ENCODE assay signal across 9 mouse cellular contexts in the genomic region with DNA sequence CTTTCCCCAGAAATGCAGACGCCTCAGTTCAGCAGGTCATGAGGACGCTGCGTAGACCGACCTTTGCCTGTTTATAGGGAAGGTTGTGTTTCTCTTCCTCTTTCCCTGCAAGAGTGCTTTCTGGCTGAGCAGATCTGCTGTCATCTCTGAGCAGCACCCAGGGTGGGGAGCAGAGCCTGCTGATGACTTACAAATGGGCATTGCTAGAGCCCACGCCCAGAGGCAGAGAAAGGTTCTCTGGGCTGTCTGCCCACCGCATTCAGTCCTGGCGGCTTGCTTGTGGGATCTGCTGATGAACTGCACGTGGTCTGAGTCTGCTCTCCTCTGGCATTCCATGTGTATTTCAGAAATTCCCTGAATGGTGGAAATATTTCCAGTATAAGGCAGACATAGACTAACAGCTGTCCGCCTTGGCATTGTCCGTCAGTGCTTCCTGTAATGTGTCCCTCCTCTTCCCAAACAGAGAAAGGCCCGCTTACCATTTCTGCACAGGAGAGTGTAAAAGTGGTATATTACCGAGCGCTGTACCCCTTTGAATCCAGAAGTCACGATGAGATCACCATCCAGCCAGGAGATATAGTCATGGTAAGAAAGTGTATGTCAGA.
DNase-seq lines count a peak whose midpoint lies in the region; ATAC-seq lines count a peak whose summit lies in the region.
"Had no signal": no experiment of that assay in that cellular context is flagged by ENCODE, and none has a peak within 500 bp of the region (broad histone marks: within the 10 kb centered on the region; RNA-seq: fewer than 3 reads in every experiment).

No protein-coding gene starts in this region.

- H3K9ac ChIP-seq in forebrain, embryonic 14.5 days (ENCODE audit: low read length), result no peak overlapping the region
- no peak overlapping the region for H3K9ac ChIP-seq in forebrain, embryonic 12.5 days
- no peak overlapping the region for H3K9ac ChIP-seq in limb, embryonic 13.5 days
- H3K9ac ChIP-seq in kidney, embryonic 16.5 days (replicated peaks; ENCODE audit: low read length), result no peak overlapping the region
- H3K9ac ChIP-seq: liver, embryonic 13.5 days had no signal

- 89% methylated on average over 14 of the region's 14 CpGs for WGBS in forebrain, embryonic 14.5 days
- 89% methylated on average over 14 of the region's 14 CpGs for WGBS in forebrain, embryonic 12.5 days
- WGBS in limb, embryonic 13.5 days, result 67% methylated on average over 14 of the region's 14 CpGs
- WGBS in kidney, embryonic 16.5 days, result 74% methylated on average over 14 of the region's 14 CpGs

- ATAC-seq in forebrain, embryonic 14.5 days, result no peak
- ATAC-seq in forebrain, embryonic 12.5 days (ENCODE audit: low FRiP score), result no peak
- peak; percentile 18; the same call in 1 of the 2 replicates for ATAC-seq in limb, embryonic 13.5 days (ENCODE audit: low FRiP score, low read depth)
- no peak for ATAC-seq in kidney, embryonic 16.5 days (ENCODE audit: low FRiP score, low TSS enrichment)

- no peaks in the 10 kb centered on the region for H3K9me3 ChIP-seq in forebrain, embryonic 14.5 days (replicated peaks; ENCODE audit: control insufficient read depth, low read length)
- H3K9me3 ChIP-seq in forebrain, embryonic 12.5 days, result no peaks in the 10 kb centered on the region
- no peaks in the 10 kb centered on the region for H3K9me3 ChIP-seq in limb, embryonic 13.5 days
- H3K9me3 ChIP-seq in kidney, embryonic 16.5 days (ENCODE audit: low read length), result no peaks in the 10 kb centered on the region
- H3K9me3 ChIP-seq: liver, embryonic 13.5 days had no signal

- DNase-seq in forebrain, embryonic 14.5 days (ENCODE audit: low spot score), result peak; percentile 10
- peak; percentile 31 to 33 for DNase-seq in B cell, adult 2 months
- DNase-seq in gastrocnemius, postnatal 14 days, result peak; percentile 79
- DNase-seq in thymus, postnatal 25 days, result no peak
- no peak for DNase-seq in layer of hippocampus, adult 18-20 months (ENCODE audit: low spot score in 2 of 2)
- DNase-seq: liver, embryonic 13.5 days had no signal

- H3K36me3 ChIP-seq in forebrain, embryonic 14.5 days (ENCODE audit: control insufficient read depth, insufficient read depth, low read length), result peaks cover 57% of the 10 kb centered on the region
- peaks cover 62% of the 10 kb centered on the region for H3K36me3 ChIP-seq in forebrain, embryonic 12.5 days (replicated peaks)
- peaks cover 54% of the 10 kb centered on the region for H3K36me3 ChIP-seq in limb, embryonic 13.5 days
- peaks cover 16% of the 10 kb centered on the region; the same call in 1 of the 2 replicates for H3K36me3 ChIP-seq in kidney, embryonic 16.5 days (ENCODE audit: insufficient read depth, low read length)

- no peaks in the 10 kb centered on the region for H3K27me3 ChIP-seq in forebrain, embryonic 14.5 days (replicated peaks; ENCODE audit: control insufficient read depth, insufficient read depth, low read length)
- H3K27me3 ChIP-seq in forebrain, embryonic 12.5 days, result no peaks in the 10 kb centered on the region
- no peaks in the 10 kb centered on the region for H3K27me3 ChIP-seq in limb, embryonic 13.5 days
- no peaks in the 10 kb centered on the region for H3K27me3 ChIP-seq in kidney, embryonic 16.5 days (ENCODE audit: insufficient read depth, low read length)

- H3K27ac ChIP-seq in forebrain, embryonic 14.5 days (ENCODE audit: low read depth, low read length), result no peak overlapping the region
- H3K27ac ChIP-seq in forebrain, embryonic 12.5 days, result no peak overlapping the region
- H3K27ac ChIP-seq in limb, embryonic 13.5 days, result peak overlapping the region; percentile 44; the same call in 1 of the 2 replicates
- H3K27ac ChIP-seq in kidney, embryonic 16.5 days (ENCODE audit: low read length), result no peak overlapping the region

- no peak overlapping the region for H3K4me2 ChIP-seq in forebrain, embryonic 14.5 days (ENCODE audit: low read length)
- H3K4me2 ChIP-seq in forebrain, embryonic 12.5 days, result no peak overlapping the region
- no peak overlapping the region for H3K4me2 ChIP-seq in limb, embryonic 13.5 days (replicated peaks)
- no peak overlapping the region for H3K4me2 ChIP-seq in kidney, embryonic 16.5 days (replicated peaks; ENCODE audit: low read depth, low read length)
- H3K4me2 ChIP-seq: liver, embryonic 13.5 days had no signal

- H3K4me3 ChIP-seq in forebrain, embryonic 14.5 days (ENCODE audit: low read depth, low read length), result no peak overlapping the region
- H3K4me3 ChIP-seq in forebrain, embryonic 12.5 days (replicated peaks), result no peak overlapping the region
- no peak overlapping the region for H3K4me3 ChIP-seq in limb, embryonic 13.5 days
- no peak overlapping the region for H3K4me3 ChIP-seq in kidney, embryonic 16.5 days (ENCODE audit: low read length)
- H3K4me3 ChIP-seq: liver, embryonic 13.5 days had no signal

- intact Hi-C loops in gastrocnemius, postnatal 14 days (cut with DNase I; ENCODE audit: low total_unique reads), result no loop called here

- peaks cover 18% of the 10 kb centered on the region for H3K4me1 ChIP-seq in forebrain, embryonic 14.5 days (ENCODE audit: control insufficient read depth, insufficient read depth, low read length)
- H3K4me1 ChIP-seq in forebrain, embryonic 12.5 days, result peaks cover 19% of the 10 kb centered on the region
- peaks cover 60% of the 10 kb centered on the region for H3K4me1 ChIP-seq in limb, embryonic 13.5 days
- peaks cover 35% of the 10 kb centered on the region for H3K4me1 ChIP-seq in kidney, embryonic 16.5 days (ENCODE audit: insufficient read depth, low read length)

Comparison
In these comparisons a context has a peak if more than half of its experiments do, and no peak if none do; other contexts are left out.
1. DNase-seq: peak in forebrain, embryonic 14.5 days (single experiment), B cell, adult 2 months (2 of 2) and gastrocnemius, postnatal 14 days (single experiment); none in thymus, postnatal 25 days (single experiment) and layer of hippocampus, adult 18-20 months (0 of 2).